Mouse (Mus musculus): ENCODE results near the gene Cyp4a10. TPM values are rescaled to one million over a fixed set of nuclear protein-coding genes. Genes with fewer than 3 reads are reported as not detected.

The Cyp4a10 gene
- total RNA-seq, 2 experiments from 2014 or later: 4.9 to 18.3 TPM

Other genes with a start within 250 kb of the Cyp4a10 start
- not detected for gene Cyp4a12a, start 219.2 kb upstream of the Cyp4a10 start, total RNA-seq (2021)
- gene Cyp4a12b, start 106.6 kb upstream of the Cyp4a10 start, total RNA-seq (2021): under 1 TPM in 1 of 2 experiments, not detected in 1; 0.12 TPM
- gene Cyp4a30b, start 65.7 kb upstream of the Cyp4a10 start, total RNA-seq (2021): not detected
- 100 to 1,000 TPM in 1 of 2 experiments, 10 to 100 TPM in 1; 29.5 to 127 TPM for gene Cyp4a14, start 22.1 kb upstream of the Cyp4a10 start, total RNA-seq (2021)
- 10 to 100 TPM in 1 of 2 experiments, 1 to 10 TPM in 1; 8.0 to 23.2 TPM for gene Cyp4a31, start 45.4 kb downstream of the Cyp4a10 start, total RNA-seq (2021)
- 10 to 100 TPM in 1 of 2 experiments, 1 to 10 TPM in 1; 4.4 to 17.8 TPM for gene Cyp4a32, start 82.7 kb downstream of the Cyp4a10 start, total RNA-seq (2021)
- 10 to 100 TPM; 19.1 to 26.5 TPM for gene Cyp4b1, start 129.5 kb downstream of the Cyp4a10 start, total RNA-seq (2021)
- gene Efcab14, start 219.5 kb downstream of the Cyp4a10 start, total RNA-seq (2021): 10 to 100 TPM; 47.0 to 51.9 TPM

All from adrenal gland, postnatal 10 days (tissue).